Mouse (Mus musculus): Measurements from ENCODE around the gene Unc5c.

DNA sequence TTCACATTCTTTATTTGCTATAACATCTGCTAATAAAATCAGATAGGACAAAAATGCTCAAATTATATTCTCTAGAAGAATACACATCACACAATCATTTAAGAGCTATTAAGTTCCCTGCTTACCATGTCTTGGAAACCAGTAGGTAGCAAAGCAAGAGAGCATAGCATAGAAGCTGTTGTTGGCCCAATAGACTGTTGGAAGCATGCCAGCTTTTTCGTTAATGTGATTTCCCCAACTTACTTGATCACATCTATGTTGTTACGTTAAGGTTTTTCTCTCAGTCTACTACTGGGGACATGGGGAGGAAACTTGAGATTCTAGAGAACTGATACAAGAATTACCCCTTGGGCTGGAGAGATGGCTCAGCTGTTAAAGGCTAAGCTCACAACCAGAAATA, 133.0 kb downstream of the Unc5c start:
- TF ChIP-seq CTCF (IDR thresholded peaks at IDR 0.05; ENCODE audit: low read depth) (no peak), EP300 (IDR thresholded peaks at IDR 0.05; ENCODE audit: low read depth) (no peak)
